ENCODE assay signal across 8 mouse cellular contexts in genomic region chr5:30713299-30713675, GRCm38 (mm10). TPM values are rescaled to one million over a fixed set of nuclear protein-coding genes. Genes with fewer than 3 reads are reported as not detected.
DNase-seq lines count a peak whose midpoint lies in the region; ATAC-seq and TF ChIP-seq lines count a peak whose summit lies in the region.

No protein-coding gene starts in this region.

- under 1% methylated on average over 20 of the region's 20 CpGs for whole genome bisulfite sequencing in heart, embryonic 10.5 days
- under 1% methylated on average over 19 of the region's 20 CpGs for WGBS in embryonic facial prominence, embryonic 14.5 days
- WGBS in hindbrain, postnatal 0 days, result under 1% methylated on average over 20 of the region's 20 CpGs
- WGBS in midbrain, embryonic 10.5 days, result under 1% methylated on average over 20 of the region's 20 CpGs

- H3K4me1 ChIP-seq in heart, embryonic 10.5 days, result peaks cover 28% of the 10 kb centered on the region
- peaks cover 23% of the 10 kb centered on the region; the same call in 1 of the 2 replicates for H3K4me1 ChIP-seq in embryonic facial prominence, embryonic 14.5 days (ENCODE audit: control insufficient read depth, insufficient read depth, low read length)
- H3K4me1 ChIP-seq in hindbrain, postnatal 0 days (ENCODE audit: insufficient read depth, low read length), result 0 out of 2 replicates have a peak, but pooled peaks cover 3% of the 10 kb centered on the region
- peaks cover 80% of the 10 kb centered on the region for H3K4me1 ChIP-seq in midbrain, embryonic 10.5 days

- DNase-seq in heart, embryonic 10.5 days (ENCODE audit: low spot score), result no peak
- DNase-seq in heart, postnatal 36 days, result no peak
- DNase-seq in ZHBTc4 (ENCODE audit: low read depth, low spot score), result peak; percentile 50
- DNase-seq in embryonic facial prominence, embryonic 14.5 days (ENCODE audit: low spot score), result peak; percentile 65
- peak; percentile 73 for DNase-seq in hindbrain, postnatal 0 days (ENCODE audit: low spot score)
- peak; percentile 63 for DNase-seq in midbrain, embryonic 10.5 days (ENCODE audit: low spot score)
- peak; percentile 22 for DNase-seq in testis, postnatal 14 days (ENCODE audit: low spot score)
- no peak for DNase-seq in adrenal gland, adult 8-10 months

- peak overlapping the region; percentile 83 for H3K27ac ChIP-seq in heart, embryonic 10.5 days
- H3K27ac ChIP-seq in embryonic facial prominence, embryonic 14.5 days (replicated peaks; ENCODE audit: low read depth, low read length), result no peak overlapping the region
- peak overlapping the region; percentile 92 for H3K27ac ChIP-seq in hindbrain, postnatal 0 days
- peak overlapping the region; percentile 96 for H3K27ac ChIP-seq in midbrain, embryonic 10.5 days (replicated peaks)

- H3K9me3 ChIP-seq in heart, embryonic 10.5 days, result no peaks in the 10 kb centered on the region
- no peaks in the 10 kb centered on the region for H3K9me3 ChIP-seq in embryonic facial prominence, embryonic 14.5 days (ENCODE audit: control insufficient read depth, low read length)
- no peaks in the 10 kb centered on the region for H3K9me3 ChIP-seq in hindbrain, postnatal 0 days (ENCODE audit: low read length)
- no peaks in the 10 kb centered on the region for H3K9me3 ChIP-seq in midbrain, embryonic 10.5 days (replicated peaks)

- H3K36me3 ChIP-seq in heart, embryonic 10.5 days, result no peaks in the 10 kb centered on the region
- H3K36me3 ChIP-seq in embryonic facial prominence, embryonic 14.5 days (ENCODE audit: control insufficient read depth, insufficient read depth, low read length), result no peaks in the 10 kb centered on the region
- no peaks in the 10 kb centered on the region for H3K36me3 ChIP-seq in hindbrain, postnatal 0 days (ENCODE audit: insufficient read depth, low read length)
- peaks cover 27% of the 10 kb centered on the region for H3K36me3 ChIP-seq in midbrain, embryonic 10.5 days

- H3K27me3 ChIP-seq in heart, embryonic 10.5 days (ENCODE audit: insufficient read depth, poor library complexity, severe bottlenecking), result peaks cover 61% of the 10 kb centered on the region
- H3K27me3 ChIP-seq in embryonic facial prominence, embryonic 14.5 days (replicated peaks; ENCODE audit: control insufficient read depth, insufficient read depth, low read length), result peaks cover 50% of the 10 kb centered on the region
- no peaks in the 10 kb centered on the region for H3K27me3 ChIP-seq in hindbrain, postnatal 0 days (ENCODE audit: insufficient read depth, low read length)
- peaks cover 31% of the 10 kb centered on the region for H3K27me3 ChIP-seq in midbrain, embryonic 10.5 days (ENCODE audit: low read depth, poor library complexity, severe bottlenecking)

- TF ChIP-seq CTCF in hindbrain, postnatal 0 days (IDR thresholded peaks at IDR 0.05; ENCODE audit: low read depth), result no peak

- H3K4me2 ChIP-seq in embryonic facial prominence, embryonic 14.5 days (ENCODE audit: low read depth, low read length), result peak overlapping the region; percentile 86
- peak overlapping the region; percentile 70 for H3K4me2 ChIP-seq in hindbrain, postnatal 0 days (ENCODE audit: low read depth, low read length)

- peak overlapping the region; percentile 70 for H3K4me3 ChIP-seq in heart, embryonic 10.5 days
- H3K4me3 ChIP-seq in embryonic facial prominence, embryonic 14.5 days (ENCODE audit: low read depth, low read length), result peak overlapping the region; percentile 54
- H3K4me3 ChIP-seq in hindbrain, postnatal 0 days (ENCODE audit: low read length), result peak overlapping the region; percentile 56
- peak overlapping the region; percentile 69 for H3K4me3 ChIP-seq in midbrain, embryonic 10.5 days

- peak overlapping the region; percentile 61 for H3K9ac ChIP-seq in embryonic facial prominence, embryonic 14.5 days (ENCODE audit: low read depth, low read length)
- H3K9ac ChIP-seq in hindbrain, postnatal 0 days (replicated peaks; ENCODE audit: low read length), result peak overlapping the region; percentile 79

- intact Hi-C loops in heart, postnatal 36 days (cut with DNase I), result no loop called here

- ATAC-seq in embryonic facial prominence, embryonic 14.5 days (ENCODE audit: low read depth), result peak; percentile 41; the same call in 1 of the 2 replicates
- peak; percentile 10 for ATAC-seq in hindbrain, postnatal 0 days

RNA-seq across cellular contexts. Expression of gene Dpysl5, which starts 1.9 kb away (rescaled TPM):
- 4.0 and 5.6 TPM in 2 replicates for polyA plus RNA-seq in heart, embryonic 10.5 days (2016; fragmentation: Nextera tagmentation; extraction: Ambion mirVana)
- under 1 TPM; 0.69 to 0.79 TPM for total RNA-seq in heart, postnatal 36 days (2021)
- polyA plus RNA-seq in embryonic facial prominence, embryonic 14.5 days (2014; fragmentation: Nextera tagmentation; extraction: Ambion mirVana), result 17.0 and 17.5 TPM in 2 replicates
- 261 and 286 TPM in 2 replicates for total RNA-seq in hindbrain, postnatal 0 days (2014; rRNA removed)
- polyA plus RNA-seq in hindbrain, postnatal 0 days (2015; fragmentation: Nextera tagmentation; extraction: Ambion mirVana), result 120 and 148 TPM in 2 replicates
- polyA plus RNA-seq in midbrain, embryonic 10.5 days (2016; fragmentation: Nextera tagmentation; extraction: Ambion mirVana), result 90.7 and 126 TPM in 2 replicates
- 1 to 10 TPM; 1.5 to 4.0 (median 2.7) TPM for total RNA-seq in adrenal gland, adult 8-10 months (2022)

RNA-seq across cellular contexts. Expression of gene Cenpa, which starts 46.7 kb away (rescaled TPM):
- polyA plus RNA-seq in heart, embryonic 10.5 days (2016; fragmentation: Nextera tagmentation; extraction: Ambion mirVana), result 323 and 372 TPM in 2 replicates
- 10 to 100 TPM; 49.5 to 55.2 TPM for total RNA-seq in heart, postnatal 36 days (2021)
- polyA plus RNA-seq in embryonic facial prominence, embryonic 14.5 days (2014; fragmentation: Nextera tagmentation; extraction: Ambion mirVana), result 209 and 251 TPM in 2 replicates
- 27.8 and 28.1 TPM in 2 replicates for total RNA-seq in hindbrain, postnatal 0 days (2014; rRNA removed)
- polyA plus RNA-seq in hindbrain, postnatal 0 days (2015; fragmentation: Nextera tagmentation; extraction: Ambion mirVana), result 53.4 and 63.2 TPM in 2 replicates
- polyA plus RNA-seq in midbrain, embryonic 10.5 days (2016; fragmentation: Nextera tagmentation; extraction: Ambion mirVana), result 413 and 444 TPM in 2 replicates
- 10 to 100 TPM in 2 of 4 experiments, 1 to 10 TPM in 2; 4.3 to 11.4 (median 8.5) TPM for total RNA-seq in adrenal gland, adult 8-10 months (2022)

Comparison
In these comparisons a context has a peak if more than half of its experiments do, and no peak if none do; other contexts are left out.
1. DNase-seq: peak in ZHBTc4 (single experiment), embryonic facial prominence, embryonic 14.5 days (single experiment), hindbrain, postnatal 0 days (single experiment), midbrain, embryonic 10.5 days (single experiment) and testis, postnatal 14 days (single experiment); none in heart, embryonic 10.5 days (single experiment), heart, postnatal 36 days (0 of 2) and adrenal gland, adult 8-10 months (single experiment).
2. Peak in every context shown above with its lines, with median percentiles within 50 percentile points of each other: H3K4me3 ChIP-seq.